Mouse (Mus musculus): ENCODE measurements around the gene Btnl1. TPM values are rescaled to one million over a fixed set of nuclear protein-coding genes. Genes with fewer than 3 reads are reported as not detected.

Btnl1 gene
- not detected in 2 replicates for polyA plus RNA-seq (2021; fragmentation: Nextera tagmentation)
- long read RNA-seq, experiment 1 = 0 reads
- long read RNA-seq, experiment 2 = 0 reads

DNA sequence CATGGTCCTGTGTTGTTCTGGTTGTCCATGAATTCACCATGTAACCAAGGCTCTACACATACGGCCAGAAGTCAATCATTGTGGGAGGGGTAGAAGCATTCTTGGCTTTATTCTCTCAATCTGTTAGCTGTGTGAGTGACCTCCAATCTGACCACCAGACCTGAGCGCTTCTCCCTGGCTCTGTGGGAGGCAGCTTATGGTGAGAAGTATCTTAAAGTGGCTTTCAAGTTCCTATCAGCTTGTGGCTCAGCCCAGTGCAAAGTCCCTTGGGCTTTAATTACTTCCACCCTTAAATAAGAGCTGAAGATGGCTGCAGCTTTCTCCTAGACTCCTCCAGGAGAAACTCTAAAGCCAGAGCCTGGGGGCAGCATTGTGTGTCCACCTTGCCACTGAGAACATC is at the start of gene Btnl1:
Btnl1 (plus strand) TSS at position 286 of the 400 bp plus-strand sequence.

DNA sequence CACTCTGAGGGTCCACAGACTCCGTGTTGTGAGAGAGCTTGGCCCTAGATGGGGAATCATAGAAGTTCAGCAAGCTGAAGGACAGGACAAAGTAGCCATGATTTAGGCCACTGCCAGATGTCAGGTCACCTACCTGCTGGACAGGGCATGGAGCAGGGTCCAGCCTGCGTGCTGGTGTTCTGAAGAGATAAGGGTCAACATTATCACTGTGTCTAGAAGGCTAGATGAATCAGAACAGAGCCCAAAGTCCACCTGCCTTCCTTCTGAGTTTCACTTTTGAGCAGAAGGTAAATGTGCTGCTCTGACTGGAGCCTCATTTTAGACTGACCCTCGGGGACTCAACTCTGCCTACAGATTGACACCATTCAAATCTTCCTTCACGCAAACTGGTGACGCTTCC is 22.4 kb upstream of the Btnl1 start, which contains the start of gene Btnl2:
Btnl2 (plus strand) TSS at position 284 of the 400 bp plus-strand sequence.

DNA sequence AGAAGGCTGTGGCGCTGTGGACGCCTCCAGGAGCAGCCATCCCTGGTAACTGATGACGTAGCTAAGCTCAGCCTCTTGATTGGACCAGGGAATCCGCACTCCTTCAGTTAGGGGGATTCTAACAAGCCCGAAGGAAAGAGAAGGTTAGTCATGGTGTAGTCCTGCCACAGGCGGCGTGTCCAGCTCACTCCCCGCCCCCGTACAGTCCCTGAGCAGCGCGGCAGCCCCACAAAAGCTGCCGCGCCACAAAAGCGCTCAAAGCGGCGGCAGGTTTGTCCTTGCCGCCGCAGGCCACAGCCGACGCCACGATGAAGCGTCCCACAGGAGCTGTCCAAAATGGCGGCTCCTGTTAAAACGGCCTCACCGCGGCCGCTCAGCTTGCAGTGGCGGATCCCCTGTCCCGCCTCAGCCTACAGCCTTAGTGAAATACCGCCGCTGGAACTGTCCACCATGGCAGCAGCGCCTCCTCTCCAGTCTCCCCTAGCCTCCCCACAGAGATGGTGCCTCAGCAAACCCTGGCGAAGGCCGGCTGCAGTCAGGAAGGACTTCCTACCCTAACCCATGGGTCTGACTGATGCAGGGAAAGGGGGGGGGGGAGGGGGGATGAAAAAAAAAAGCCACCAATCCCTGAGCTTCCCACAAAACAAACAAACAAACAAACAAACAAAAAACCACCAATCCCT is 21.9 kb downstream of the Btnl1 start, which contains the start of gene BC051142:
BC051142 (plus strand) TSS at position 110 of the 683 bp plus-strand sequence.

Other genes with a start within 250 kb of the Btnl1 start
- 0.44 and 0.55 TPM in 2 replicates for gene H2-DMb2, start 233.8 kb upstream of the Btnl1 start, polyA plus RNA-seq (2021; fragmentation: Nextera tagmentation)
- gene H2-DMb1, start 224.1 kb upstream of the Btnl1 start, polyA plus RNA-seq (2021; fragmentation: Nextera tagmentation) = 4.0 and 4.2 TPM in 2 replicates
- gene Tap1, start 189.6 kb upstream of the Btnl1 start, polyA plus RNA-seq (2021; fragmentation: Nextera tagmentation) = 2.2 and 2.8 TPM in 2 replicates
- gene Psmb9, start 189.4 kb upstream of the Btnl1 start, polyA plus RNA-seq (2021; fragmentation: Nextera tagmentation) = 8.1 and 8.5 TPM in 2 replicates
- gene Psmb8, start 179.4 kb upstream of the Btnl1 start, polyA plus RNA-seq (2021; fragmentation: Nextera tagmentation) = 21.0 and 24.6 TPM in 2 replicates
- 5.6 and 6.8 TPM in 2 replicates for gene Tap2, start 173.6 kb upstream of the Btnl1 start, polyA plus RNA-seq (2021; fragmentation: Nextera tagmentation)
- gene H2-Ob, start 138.2 kb upstream of the Btnl1 start, polyA plus RNA-seq (2021; fragmentation: Nextera tagmentation) = 0.55 and 1.3 TPM in 2 replicates
- gene H2-Ab1, start 119.4 kb upstream of the Btnl1 start, polyA plus RNA-seq (2021; fragmentation: Nextera tagmentation) = 7.2 and 13.6 TPM in 2 replicates
- gene H2-Aa, start 89.3 kb upstream of the Btnl1 start, polyA plus RNA-seq (2021; fragmentation: Nextera tagmentation) = 3.1 and 6.3 TPM in 2 replicates
- 4.5 and 6.5 TPM in 2 replicates for gene H2-Eb1, start 71.3 kb upstream of the Btnl1 start, polyA plus RNA-seq (2021; fragmentation: Nextera tagmentation)
- gene H2-Eb2, start 51.5 kb upstream of the Btnl1 start, polyA plus RNA-seq (2021; fragmentation: Nextera tagmentation) = not detected in 2 replicates
- not detected in 2 replicates for gene Btnl2, start 22.3 kb upstream of the Btnl1 start, polyA plus RNA-seq (2021; fragmentation: Nextera tagmentation)
- gene BC051142, start 21.7 kb downstream of the Btnl1 start, polyA plus RNA-seq (2021; fragmentation: Nextera tagmentation) = 0.48 and 0.95 TPM in 2 replicates
- not detected in 2 replicates for gene Btnl4, start 100.2 kb downstream of the Btnl1 start, polyA plus RNA-seq (2021; fragmentation: Nextera tagmentation)
- gene Btnl6, start 140.2 kb downstream of the Btnl1 start, polyA plus RNA-seq (2021; fragmentation: Nextera tagmentation) = not detected in 2 replicates
- gene Notch4, start 187.1 kb downstream of the Btnl1 start, polyA plus RNA-seq (2021; fragmentation: Nextera tagmentation) = 0.38 and 2.3 TPM in 2 replicates
- gene Gpsm3, start 212.7 kb downstream of the Btnl1 start, polyA plus RNA-seq (2021; fragmentation: Nextera tagmentation) = 0.33 and 1.7 TPM in 2 replicates
- 1.8 and 4.5 TPM in 2 replicates for gene Pbx2, start 214.1 kb downstream of the Btnl1 start, polyA plus RNA-seq (2021; fragmentation: Nextera tagmentation)
- 0.64 and 0.85 TPM in 2 replicates for gene Ager, start 220.7 kb downstream of the Btnl1 start, polyA plus RNA-seq (2021; fragmentation: Nextera tagmentation)
- 171 and 196 TPM in 2 replicates for gene Rnf5, start 226.6 kb downstream of the Btnl1 start, polyA plus RNA-seq (2021; fragmentation: Nextera tagmentation)
- gene Agpat1, start 227.1 kb downstream of the Btnl1 start, polyA plus RNA-seq (2021; fragmentation: Nextera tagmentation) = 68.0 and 88.2 TPM in 2 replicates
- 4.0 and 4.1 TPM in 2 replicates for gene Egfl8, start 238.8 kb downstream of the Btnl1 start, polyA plus RNA-seq (2021; fragmentation: Nextera tagmentation)